Mouse (Mus musculus) lung, embryonic 14.5 days (tissue): ENCODE measurements around the gene Exoc8. TPM values are rescaled to one million over a fixed set of nuclear protein-coding genes. Genes with fewer than 3 reads are reported as not detected.

Experiments used
- ATAC-seq: fragments of 200-750 bp; cut with Nextera tagmentation; 2 replicates; pipeline ENCODE4 v1.8.0; 2017; ENCODE audit warnings: mild to moderate bottlenecking, moderate TSS enrichment, moderate library complexity; ENCODE audit not compliant: insufficient read depth
- DNase-seq: peaks from one replicate; pipeline ENCODE4 v3.0.0-alpha.2; 2015
- H3K27ac ChIP-seq: fragments of 300-500 bp; sonication (generic); 2 replicates; pipeline ENCODE4 v1.5.1; 2014; ENCODE audit warnings: low read depth, mild to moderate bottlenecking, moderate library complexity
- H3K27me3 ChIP-seq: fragments of 300-500 bp; sonication (generic); 2 replicates; pipeline ENCODE4 v1.6.1; 2014; ENCODE audit warnings: low read length, control low read depth; ENCODE audit not compliant: insufficient read depth
- H3K36me3 ChIP-seq: fragments of 300-500 bp; sonication (generic); 2 replicates; pipeline ENCODE4 v1.6.1; 2014; ENCODE audit warnings: control low read depth; ENCODE audit not compliant: insufficient read depth
- H3K4me1 ChIP-seq: fragments of 300-500 bp; sonication (generic); 2 replicates; pipeline ENCODE4 v1.6.1; 2014; ENCODE audit warnings: antibody characterized with exemption, control low read depth; ENCODE audit not compliant: insufficient read depth
- H3K4me2 ChIP-seq: fragments of 300-500 bp; sonication (generic); 2 replicates; pipeline ENCODE4 v1.6.1; 2014; ENCODE audit warnings: mild to moderate bottlenecking
- H3K4me3 ChIP-seq: fragments of 300-500 bp; sonication (generic); 2 replicates; pipeline ENCODE4 v1.5.1; 2014; ENCODE audit warnings: low read depth, low read length
- H3K9ac ChIP-seq: fragments of 300-500 bp; sonication (generic); 2 replicates; pipeline ENCODE4 v1.6.1; 2014
- H3K9me3 ChIP-seq: fragments of 300-500 bp; sonication (generic); 2 replicates; pipeline ENCODE4 v1.6.1; 2016; ENCODE audit warnings: low read depth, low read length, control low read depth
- CTCF ChIP-seq: IDR thresholded peaks from 2 replicates; pipeline ENCODE4 v1.5.1; 2016; ENCODE audit warnings: antibody characterized with exemption, low read depth
- whole genome bisulfite sequencing: fragments of 180-500 bp; shearing (Covaris S2); extraction: QIAGEN DNeasy Blood & Tissue Kit; methylation state at CpG from one replicate; pipeline ENCODE4 v1.1.7; 2014; 5-methylcytosine and 5-hydroxymethylcytosine counted together
- polyA plus RNA-seq: library from polyadenylated mRNA; unstranded; fragments of >200 nt; fragmentation: Nextera tagmentation; extraction: Ambion mirVana; gene quantifications from 2 replicates; pipeline ENCODE4 v1.2.1, GENCODE M21; 2014

The Exoc8 gene
- polyA plus RNA-seq, 1 experiment from 2014 or later, result 9.8 TPM

GRCm38 (mm10) chr8:124878946-124879526 is 18.5 kb downstream of the Exoc8 start:
- DNase-seq (no peak), ATAC-seq (no peak)
- no peak for TF ChIP-seq CTCF
- no peak overlapping the region for H3K27ac ChIP-seq
- H3K4me1 ChIP-seq, result no peaks in the 10 kb centered on the region
- peaks cover 91% of the 10 kb centered on the region for H3K36me3 ChIP-seq
- H3K4me3 ChIP-seq, result no peak overlapping the region
- WGBS, result 61% methylated on average over 10 of the region's 10 CpGs
- H3K9me3 ChIP-seq, result no peaks in the 10 kb centered on the region
- no peak overlapping the region for H3K4me2 ChIP-seq
- no peaks in the 10 kb centered on the region for H3K27me3 ChIP-seq
- no peak overlapping the region for H3K9ac ChIP-seq

GRCm38 (mm10) chr8:124878141-124878540 is 19.4 kb downstream of the Exoc8 start:
- TF ChIP-seq CTCF, result no peak
- ATAC-seq, result no peak
- Histone ChIP-seq H3K9ac (no peak overlapping the region), H3K36me3 (peaks cover 91% of the 10 kb centered on the region), H3K4me2 (no peak overlapping the region), H3K4me3 (no peak overlapping the region), H3K27ac (no peak overlapping the region), H3K9me3 (no peaks in the 10 kb centered on the region), H3K4me1 (no peaks in the 10 kb centered on the region), H3K27me3 (no peaks in the 10 kb centered on the region)
- WGBS, result 80% methylated on average over 5 of the region's 5 CpGs
- no peak for DNase-seq

- ATAC-seq, result no peak
- Histone ChIP-seq H3K4me3 (no peak overlapping the region), H3K36me3 (peaks cover 75% of the 10 kb centered on the region), H3K4me1 (no peaks in the 10 kb centered on the region), H3K27ac (no peak overlapping the region), H3K9ac (no peak overlapping the region), H3K27me3 (no peaks in the 10 kb centered on the region), H3K9me3 (no peaks in the 10 kb centered on the region), H3K4me2 (no peak overlapping the region)
- TF ChIP-seq CTCF, result no peak
- WGBS, result 66% methylated on average over 5 of the region's 5 CpGs
- DNase-seq, result no peak
Measured at GRCm38 (mm10) chr8:124872690-124873089, 24.8 kb downstream of the Exoc8 start.

GRCm38 (mm10) chr8:124872081-124872480 is 25.4 kb downstream of the Exoc8 start:
- Histone ChIP-seq H3K4me1 (no peaks in the 10 kb centered on the region), H3K27ac (no peak overlapping the region), H3K4me3 (no peak overlapping the region), H3K4me2 (no peak overlapping the region), H3K27me3 (no peaks in the 10 kb centered on the region), H3K9ac (no peak overlapping the region), H3K9me3 (no peaks in the 10 kb centered on the region), H3K36me3 (peaks cover 69% of the 10 kb centered on the region)
- no peak for TF ChIP-seq CTCF
- 91% methylated on average over 7 of the region's 7 CpGs for WGBS
- no peak for DNase-seq
- no peak for ATAC-seq

- no peak for TF ChIP-seq CTCF
- no peak for ATAC-seq
- no peak overlapping the region for H3K9ac ChIP-seq
- peaks cover 63% of the 10 kb centered on the region for H3K36me3 ChIP-seq
- H3K4me1 ChIP-seq, result no peaks in the 10 kb centered on the region
- 87% methylated on average over 7 of the region's 7 CpGs for WGBS
- no peak overlapping the region for H3K4me2 ChIP-seq
- H3K27me3 ChIP-seq, result no peaks in the 10 kb centered on the region
- DNase-seq, result no peak
- no peaks in the 10 kb centered on the region for H3K9me3 ChIP-seq
- H3K4me3 ChIP-seq, result no peak overlapping the region
- no peak overlapping the region for H3K27ac ChIP-seq
Measured at GRCm38 (mm10) chr8:124871474-124871873, 26.0 kb downstream of the Exoc8 start.

- TF ChIP-seq CTCF, result no peak
- no peak for ATAC-seq
- H3K36me3 ChIP-seq, result peaks cover 49% of the 10 kb centered on the region
- H3K4me3 ChIP-seq, result no peak overlapping the region
- no peak for DNase-seq
- H3K9ac ChIP-seq, result no peak overlapping the region
- H3K27me3 ChIP-seq, result no peaks in the 10 kb centered on the region
- 65% methylated on average over 6 of the region's 6 CpGs for WGBS
- no peak overlapping the region for H3K27ac ChIP-seq
- H3K4me1 ChIP-seq, result no peaks in the 10 kb centered on the region; the same call in 1 of the 2 replicates
- H3K9me3 ChIP-seq, result no peaks in the 10 kb centered on the region
- H3K4me2 ChIP-seq, result no peak overlapping the region
Measured at GRCm38 (mm10) chr8:124869708-124870107, 27.8 kb downstream of the Exoc8 start.

- TF ChIP-seq CTCF, result no peak
- H3K27ac ChIP-seq, result no peak overlapping the region
- H3K9me3 ChIP-seq, result no peaks in the 10 kb centered on the region
- no peak for ATAC-seq
- peaks cover 25% of the 10 kb centered on the region for H3K36me3 ChIP-seq
- H3K4me1 ChIP-seq, result peaks cover 4% of the 10 kb centered on the region; the same call in 1 of the 2 replicates
- H3K9ac ChIP-seq, result no peak overlapping the region
- WGBS, result 58% methylated on average over 2 of the region's 2 CpGs
- no peak overlapping the region for H3K4me3 ChIP-seq
- DNase-seq, result no peak
- no peak overlapping the region for H3K4me2 ChIP-seq
- H3K27me3 ChIP-seq, result no peaks in the 10 kb centered on the region
Measured at GRCm38 (mm10) chr8:124867126-124867525, 30.4 kb downstream of the Exoc8 start.
